Mouse (Mus musculus) liver, adult (tissue): ENCODE measurements around the gene Pex3.

Experiments used
- GATA4 ChIP-seq: IDR thresholded peaks from 2 replicates; pipeline ENCODE4 v1.6.1; 2014; ENCODE audit warnings: mild to moderate bottlenecking, low read length; ENCODE audit not compliant: insufficient replicate concordance

Gene Pex3

DNA sequence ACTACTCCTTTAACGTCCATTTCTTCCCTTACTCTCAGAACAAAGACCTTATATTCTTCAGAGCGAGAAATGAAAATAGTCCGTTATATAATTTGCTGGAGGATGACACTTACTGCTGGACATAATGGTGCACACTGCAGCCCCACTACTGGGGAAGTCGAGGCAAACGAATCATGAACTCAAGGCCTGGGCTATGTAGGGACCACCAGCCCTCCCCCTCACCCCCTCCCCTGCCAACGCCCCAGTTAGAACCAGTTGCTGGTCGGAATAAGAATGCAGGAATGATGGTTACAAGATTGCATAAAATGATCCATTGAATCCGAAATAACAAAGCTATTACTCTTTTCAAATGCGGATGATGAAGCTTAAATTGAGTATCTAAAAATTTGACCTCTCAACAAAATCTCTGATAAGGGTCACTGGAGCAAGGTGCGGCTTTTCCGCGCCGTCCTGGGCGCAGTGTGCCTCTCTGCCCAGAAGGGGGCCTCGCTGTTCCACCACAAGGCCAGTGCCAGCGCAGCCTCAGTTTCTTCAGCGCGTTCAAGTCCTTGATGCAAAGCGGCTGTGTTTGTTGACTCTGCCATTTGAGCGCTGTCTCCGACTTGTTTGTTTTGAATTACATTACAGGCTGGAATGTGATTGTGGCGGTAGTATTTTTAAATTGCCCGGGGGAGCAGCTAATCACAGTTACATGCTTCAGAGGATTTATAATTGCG, 11.6 kb upstream of the Pex3 start:
- TF ChIP-seq GATA4, result no peak

DNA sequence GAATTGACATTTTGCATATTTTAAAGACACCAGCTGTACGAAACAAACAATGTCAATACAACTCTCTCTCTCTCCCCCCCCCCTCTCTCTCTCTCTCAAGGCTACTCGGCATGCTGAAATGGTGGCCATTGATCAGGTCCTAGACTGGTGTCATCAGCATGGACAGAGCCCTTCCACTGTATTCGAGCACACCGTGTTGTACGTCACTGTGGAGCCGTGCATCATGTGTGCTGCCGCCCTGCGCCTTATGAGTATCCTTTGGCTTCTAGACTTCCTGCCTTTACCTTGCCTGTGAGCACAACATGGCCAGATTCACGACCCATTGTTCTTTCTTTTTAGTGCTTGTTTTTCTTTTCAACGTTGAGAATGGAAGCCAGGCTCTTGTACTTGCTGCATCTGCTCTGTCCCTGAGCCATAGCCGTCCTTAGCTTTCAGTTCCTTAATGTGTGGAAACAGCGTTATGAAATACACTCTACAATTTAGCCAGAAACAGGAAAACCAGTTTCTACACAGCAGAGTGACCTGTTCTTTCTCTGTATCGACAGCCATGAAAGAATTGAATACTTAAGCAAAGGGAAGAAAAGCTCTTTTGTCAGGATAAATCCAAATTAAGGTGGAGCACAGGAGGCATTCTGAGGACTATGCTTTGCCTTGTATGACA, 7.2 kb upstream of the Pex3 start:
- no peak for TF ChIP-seq GATA4

DNA sequence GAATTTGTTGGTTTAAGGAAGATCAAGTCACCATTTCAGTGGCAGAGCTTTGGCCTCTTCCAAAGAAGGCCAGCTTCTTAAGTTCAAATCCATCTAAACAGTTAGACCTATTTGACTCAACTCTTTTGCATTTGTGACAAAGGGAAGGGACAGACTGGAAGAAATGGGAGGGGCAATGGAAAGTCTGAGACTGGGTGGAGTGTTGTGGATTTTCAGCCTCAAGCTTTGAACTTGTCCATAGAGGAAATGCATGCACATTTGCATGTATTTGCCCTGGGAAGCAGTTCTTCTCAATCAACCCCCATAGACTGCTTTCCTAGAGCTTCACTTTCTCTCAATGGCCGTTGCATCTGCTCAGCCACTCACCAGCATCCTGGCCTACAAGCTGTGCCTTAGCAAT, 1.4 kb upstream of the Pex3 start:
- TF ChIP-seq GATA4, result no peak

DNA sequence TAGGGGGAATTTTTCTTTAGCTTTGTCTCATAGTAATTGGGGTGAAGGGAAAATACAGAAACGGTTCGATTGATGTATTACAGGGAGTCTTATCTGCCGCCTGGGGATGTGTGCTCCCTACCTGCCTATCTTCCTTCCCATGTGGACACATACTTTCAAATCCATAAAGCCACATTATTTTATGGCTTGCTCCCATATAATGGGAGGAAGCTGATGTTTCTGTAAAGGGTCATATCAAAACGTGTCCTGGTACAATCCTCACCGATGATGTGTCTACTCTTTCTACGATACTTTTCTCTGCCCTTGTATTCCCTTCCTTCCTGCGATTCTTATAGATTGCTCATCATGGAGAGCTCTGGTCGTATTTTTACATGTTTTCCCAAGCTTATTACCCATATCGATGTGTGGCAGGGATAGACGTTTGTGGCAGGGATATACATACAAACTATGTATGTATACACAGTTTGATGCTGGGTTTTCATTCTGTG, 600 bp upstream of the Pex3 start:
- no peak for TF ChIP-seq GATA4

DNA sequence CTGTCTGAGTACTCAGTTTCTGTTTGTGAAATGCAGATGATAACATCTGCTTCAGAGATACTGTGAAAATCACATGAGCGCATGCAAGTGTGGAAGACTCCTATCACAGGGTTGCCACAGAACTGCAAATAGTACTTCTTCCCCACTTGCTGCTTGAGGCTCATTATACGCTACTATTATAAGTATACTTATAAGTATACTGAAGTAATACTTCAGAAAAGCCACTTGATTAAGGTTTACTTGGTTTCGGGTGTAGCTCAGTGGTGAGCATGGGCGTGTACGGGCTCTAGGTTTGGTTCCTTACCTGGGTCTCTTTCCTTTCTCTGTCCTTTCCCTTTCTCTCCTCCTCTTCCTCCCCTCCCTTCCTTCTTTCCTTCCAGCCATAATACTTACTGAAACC, 11.2 kb downstream of the Pex3 start:
- no peak for TF ChIP-seq GATA4

DNA sequence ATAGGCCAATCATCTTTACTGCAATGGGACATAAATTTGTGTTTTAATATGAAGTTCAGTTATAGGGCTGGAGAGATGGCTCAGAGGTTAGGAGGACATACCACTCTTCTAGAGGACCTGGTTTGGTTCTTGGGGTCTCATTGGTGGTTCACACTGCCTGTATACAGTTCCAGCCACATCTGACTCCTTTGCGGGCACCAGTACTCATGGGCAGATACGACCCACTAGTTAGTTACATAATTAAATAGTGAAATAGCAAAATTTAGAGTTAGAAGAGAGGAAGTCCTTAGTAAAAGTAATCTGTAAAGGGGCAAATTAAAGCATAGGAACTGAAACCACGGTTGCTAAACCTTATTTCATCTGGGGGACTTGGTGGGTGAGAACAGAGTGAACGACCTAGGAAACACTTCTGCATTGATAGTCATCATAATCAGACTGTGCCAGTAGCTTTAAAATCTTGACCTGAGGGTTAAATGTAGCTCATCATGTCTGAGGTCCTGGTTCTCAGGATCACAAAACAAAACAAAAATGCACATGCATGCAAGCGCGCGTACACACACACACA, 13.1 kb downstream of the Pex3 start:
- no peak for TF ChIP-seq GATA4

DNA sequence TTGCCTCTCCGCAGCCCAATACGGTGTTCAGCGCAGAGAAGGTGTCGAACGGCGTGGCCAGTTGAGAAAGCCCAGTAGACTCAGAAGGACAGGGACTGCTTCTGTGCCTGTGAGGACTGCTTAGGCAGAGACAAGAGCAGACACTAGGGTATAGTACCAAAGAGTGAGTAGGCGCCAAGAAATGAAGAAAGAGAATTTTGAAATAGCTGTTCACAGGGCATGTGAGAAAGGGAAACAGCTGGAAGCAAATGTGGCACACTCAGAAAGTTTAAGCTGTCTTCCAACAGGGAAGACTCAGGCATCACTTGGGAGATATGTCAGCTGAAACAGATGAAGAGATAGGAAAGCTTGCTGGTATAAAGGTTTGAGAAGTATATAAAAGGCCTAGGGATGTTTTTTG, 16.2 kb downstream of the Pex3 start:
- TF ChIP-seq GATA4, result no peak

DNA sequence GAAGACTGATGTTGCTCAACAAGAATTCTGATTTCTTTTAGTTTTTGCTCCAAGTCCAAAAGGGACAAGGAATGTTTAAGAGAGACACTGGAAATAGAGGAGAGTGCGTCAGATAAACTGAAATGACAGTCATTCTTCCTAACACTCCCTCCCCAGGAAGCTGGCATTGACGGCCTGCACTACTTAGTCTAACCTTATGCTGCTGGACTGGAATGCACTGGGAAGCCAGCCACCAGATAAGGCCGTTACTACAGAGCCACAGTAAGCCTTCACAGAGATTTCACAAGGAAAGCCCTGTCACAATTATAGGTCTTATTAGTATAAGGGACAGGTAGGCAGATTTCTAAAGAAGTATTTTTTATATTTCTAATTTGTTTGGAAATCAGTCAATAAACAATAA, 18.2 kb downstream of the Pex3 start:
- TF ChIP-seq GATA4, result no peak

DNA sequence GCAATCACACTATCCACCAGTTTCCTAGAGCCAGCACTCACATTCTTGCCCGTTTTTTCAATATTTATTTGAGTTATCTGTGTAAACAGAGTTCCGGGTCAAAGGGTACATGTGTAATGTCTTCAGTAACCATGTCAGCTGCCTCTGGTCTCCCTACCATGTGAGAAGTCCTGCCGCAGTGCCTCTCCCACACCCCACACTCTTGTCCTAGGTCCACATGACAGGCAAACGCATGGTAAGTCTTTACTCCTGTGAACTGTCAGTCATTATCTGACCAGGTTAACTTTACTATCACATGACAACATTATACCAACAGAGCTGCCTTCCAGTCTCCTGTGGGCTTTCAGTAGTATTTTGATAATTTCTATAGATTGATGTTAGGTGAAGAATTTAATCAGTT, 24.8 kb downstream of the Pex3 start:
- no peak for TF ChIP-seq GATA4

DNA sequence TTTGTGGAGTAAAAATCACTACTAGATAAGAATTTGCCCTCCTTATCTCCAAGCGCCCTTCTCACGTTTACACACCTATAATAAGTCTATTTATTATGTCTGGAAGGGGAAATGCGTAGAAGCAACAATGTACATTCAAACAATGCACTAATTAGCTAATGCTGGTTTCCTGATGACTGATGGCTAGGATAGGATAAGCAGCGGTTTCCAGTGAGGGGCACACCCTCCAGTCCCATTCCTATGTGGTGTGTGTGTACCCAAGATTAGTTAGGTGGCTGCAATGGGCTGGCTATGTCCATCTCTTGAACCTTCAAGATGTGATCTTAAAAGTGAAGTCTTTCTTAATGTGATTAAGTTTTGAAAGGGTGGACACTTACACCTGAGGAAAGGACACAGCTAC, 31.1 kb downstream of the Pex3 start:
- TF ChIP-seq GATA4, result no peak

DNA sequence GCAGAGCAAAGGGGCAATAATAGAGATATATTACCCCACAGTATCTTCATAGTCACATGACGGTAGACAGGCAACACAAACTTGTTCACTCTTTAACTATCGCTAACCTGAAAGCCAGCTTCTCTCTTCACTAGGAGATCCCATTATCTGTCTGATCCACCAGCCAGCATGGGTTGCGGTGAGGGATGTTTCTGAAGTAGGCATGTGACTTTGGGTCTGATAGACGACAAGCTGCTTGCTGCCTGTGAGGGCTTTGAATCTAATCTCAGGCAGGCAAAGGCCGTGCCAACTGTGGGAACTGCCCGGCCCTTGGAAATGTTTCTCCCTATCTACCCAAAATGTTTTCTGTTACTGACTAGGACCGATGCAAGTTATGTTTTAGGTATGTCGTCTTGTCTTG, 50.6 kb downstream of the Pex3 start:
- TF ChIP-seq GATA4, result no peak

DNA sequence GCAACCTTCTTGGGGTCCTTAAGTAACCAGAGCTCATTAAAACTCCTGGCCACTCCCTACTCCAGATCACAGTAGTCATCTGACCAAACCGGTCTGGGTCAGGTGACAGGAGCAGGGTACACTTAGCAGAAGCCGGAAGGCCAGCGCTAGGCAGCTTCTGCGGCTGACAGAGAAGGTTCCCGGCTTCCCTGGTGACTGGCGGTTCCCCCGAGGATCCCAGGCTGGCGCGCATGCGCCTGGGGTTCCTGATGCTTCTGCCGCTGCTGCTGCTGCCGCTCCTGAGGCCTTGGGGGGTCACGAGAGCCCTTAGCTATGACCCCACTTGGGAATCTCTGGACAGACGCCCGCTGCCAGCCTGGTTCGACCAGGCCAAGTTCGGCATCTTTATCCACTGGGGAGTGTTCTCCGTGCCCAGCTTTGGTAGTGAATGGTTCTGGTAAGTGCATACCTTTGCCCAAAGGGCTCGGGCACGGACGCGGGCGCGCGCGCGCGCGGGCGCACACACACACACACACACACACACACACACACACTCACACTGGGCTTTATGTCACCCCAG, 51.9 kb downstream of the Pex3 start:
- TF ChIP-seq GATA4, result no peak

DNA sequence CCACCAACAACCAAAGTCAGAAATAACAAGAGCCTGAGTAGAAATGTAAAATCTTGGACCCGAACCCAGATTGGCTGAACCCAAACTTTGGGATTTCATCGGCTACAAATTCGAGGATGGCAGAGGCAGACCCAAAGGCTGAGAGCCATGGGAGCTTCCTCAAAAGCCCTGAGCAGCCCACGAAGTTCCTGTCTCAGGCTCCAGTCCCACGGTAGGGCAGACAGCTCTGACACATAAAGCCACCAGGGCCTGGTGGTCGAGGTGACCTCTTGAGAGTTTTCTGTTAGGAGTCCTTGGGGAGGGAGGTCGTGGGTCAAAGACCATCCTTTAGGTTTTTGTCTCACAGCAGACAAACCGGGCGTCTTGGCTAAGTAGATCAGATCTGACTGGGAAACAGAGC, 52.5 kb downstream of the Pex3 start:
- TF ChIP-seq GATA4, result no peak

DNA sequence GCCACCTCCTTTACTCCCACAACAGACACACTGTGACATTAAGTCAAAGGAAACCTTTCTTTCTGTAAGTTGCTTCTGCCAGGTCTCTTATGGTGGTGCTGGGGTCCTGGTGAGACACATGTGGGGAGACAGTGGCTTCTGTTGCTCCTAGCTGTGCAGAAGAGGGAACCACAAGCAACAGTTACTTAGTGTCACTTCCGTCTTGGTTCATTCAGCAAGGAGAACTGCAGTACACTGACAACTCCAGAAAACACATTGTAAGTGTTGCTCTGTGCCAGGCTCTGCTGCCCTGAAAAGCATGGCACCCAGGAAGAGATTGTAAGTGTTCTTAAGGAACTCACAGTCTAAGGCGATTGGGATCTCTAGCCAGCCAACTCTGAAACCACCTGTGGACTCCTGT, 53.6 kb downstream of the Pex3 start, which contains the start of gene Fuca2:
TSS of gene Fuca2 (plus strand) at position 210 of the 400 bp plus-strand sequence.
- TF ChIP-seq GATA4, result no peak

DNA sequence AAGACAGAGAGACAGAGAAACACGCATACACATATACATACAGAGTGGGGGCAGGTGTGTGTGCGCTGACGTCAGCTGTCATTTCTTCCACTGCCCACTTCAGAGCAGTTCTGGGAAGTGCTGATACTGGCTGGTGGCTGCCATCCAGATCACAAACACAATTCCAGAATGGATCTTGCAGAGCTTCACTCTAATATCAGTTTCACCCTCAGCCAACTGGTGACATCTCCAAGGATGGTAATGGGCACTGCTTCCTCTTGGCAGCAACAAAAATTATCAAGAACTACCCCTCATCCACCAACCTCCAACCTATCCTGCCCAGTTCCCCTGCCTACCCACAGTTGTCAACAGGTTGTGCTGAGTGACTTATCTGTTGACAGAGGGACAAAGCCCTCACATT, 56.6 kb downstream of the Pex3 start:
- no peak for TF ChIP-seq GATA4
